Mouse (Mus musculus): ENCODE measurements around the gene 1700028J19Rik. TPM values are rescaled to one million over a fixed set of nuclear protein-coding genes. Genes with fewer than 3 reads are reported as not detected.
"Not testable (repeated sequence)": the region's sequence is repeated elsewhere in the genome, so short reads cannot be mapped to it uniquely, and the experiment has no call there.

Gene 1700028J19Rik
- polyA plus RNA-seq, 1 experiment from 2014 or later: 1.4 TPM

DNA sequence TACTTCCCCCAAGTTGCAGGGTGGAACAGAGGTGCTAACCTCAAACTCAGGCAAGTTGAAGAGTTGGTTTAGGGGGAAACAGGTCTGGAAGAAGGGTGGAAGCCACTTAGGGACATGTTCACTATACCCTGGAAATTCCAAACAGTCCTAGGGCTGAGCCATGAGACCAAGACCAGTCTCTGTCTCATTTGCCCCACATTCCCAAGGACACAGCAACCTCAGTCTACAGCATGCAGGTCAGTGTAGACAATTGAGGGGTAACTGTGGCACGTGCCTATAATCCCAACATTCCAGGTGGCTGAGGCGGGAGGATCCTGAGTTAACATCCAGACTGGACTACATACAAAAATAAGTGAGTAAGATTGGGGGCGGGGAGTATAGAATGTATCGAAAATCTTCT, 2.8 kb upstream of the 1700028J19Rik start:
- H3K4me3 ChIP-seq: no peak overlapping the region
- H3K4me2 ChIP-seq: no peak overlapping the region
- H3K27ac ChIP-seq: no peak overlapping the region
- H3K4me1 ChIP-seq: peaks cover 31% of the 10 kb centered on the region
- no peaks in the 10 kb centered on the region for H3K27me3 ChIP-seq
- no peaks in the 10 kb centered on the region for H3K9me3 ChIP-seq
- no peak overlapping the region for H3K9ac ChIP-seq
- no peak for ATAC-seq (ENCODE audit: insufficient number of reproducible peaks, insufficient read depth, low FRiP score, low TSS enrichment, low read depth)
- 92% methylated on average over 4 of the region's 4 CpGs for WGBS
- H3K36me3 ChIP-seq: peaks cover 57% of the 10 kb centered on the region

DNA sequence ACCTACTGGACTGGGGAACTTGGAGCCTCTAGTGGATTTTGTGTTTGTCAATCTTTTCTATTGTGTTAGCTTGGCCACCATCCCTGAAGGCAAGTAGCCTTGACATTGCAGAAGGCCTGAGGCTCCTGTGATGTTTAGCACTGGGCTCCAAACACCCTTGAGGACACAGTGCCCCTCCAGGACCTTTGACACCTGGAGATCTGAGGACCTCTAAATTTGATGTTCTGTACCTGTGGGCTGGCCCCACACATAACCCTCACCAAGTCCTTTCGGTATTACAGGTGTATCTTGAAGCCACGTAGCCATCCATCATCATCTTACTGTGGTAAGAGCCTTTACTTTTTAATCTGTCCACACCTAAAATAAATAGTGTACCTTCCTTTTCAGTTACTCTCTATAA, 1.5 kb upstream of the 1700028J19Rik start:
- Histone ChIP-seq H3K9ac (peak overlapping the region; percentile 89), H3K9me3 (no peaks in the 10 kb centered on the region), H3K4me1 (peaks cover 30% of the 10 kb centered on the region), H3K4me3 (peak overlapping the region; percentile 91), H3K36me3 (peaks cover 47% of the 10 kb centered on the region), H3K27ac (no peak overlapping the region), H3K27me3 (no peaks in the 10 kb centered on the region), H3K4me2 (peak overlapping the region; percentile 79)
- 89% methylated on average over 2 of the region's 2 CpGs for WGBS
- no peak for ATAC-seq (ENCODE audit: insufficient number of reproducible peaks, insufficient read depth, low FRiP score, low TSS enrichment, low read depth)

DNA sequence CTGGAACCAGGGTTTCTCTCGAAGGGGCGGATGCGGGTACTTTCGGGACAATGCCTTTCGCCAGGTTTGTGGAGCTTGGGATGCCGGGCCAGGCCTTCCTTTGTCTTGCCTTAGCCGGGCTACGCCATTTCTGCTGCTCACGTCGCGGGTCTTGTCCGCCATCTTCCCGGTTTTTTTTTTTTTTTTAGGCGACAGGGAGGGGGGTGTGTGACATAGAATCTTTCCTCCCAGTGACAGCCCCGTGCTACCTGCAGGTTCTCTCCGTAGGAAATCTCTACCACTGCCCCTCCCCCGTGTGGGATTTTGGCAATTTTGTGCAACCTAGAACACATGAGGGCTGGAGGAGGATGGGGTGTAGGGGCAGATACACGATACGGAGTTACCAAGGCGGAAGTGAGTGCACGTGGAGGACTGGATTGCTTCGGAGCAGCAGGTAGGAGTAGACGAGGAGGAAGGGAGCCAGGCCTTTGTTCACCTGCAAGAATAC, 532 bp upstream of the 1700028J19Rik start:
- ATAC-seq (ENCODE audit: insufficient number of reproducible peaks, insufficient read depth, low FRiP score, low TSS enrichment, low read depth): no peak
- no peaks in the 10 kb centered on the region for H3K27me3 ChIP-seq
- no peaks in the 10 kb centered on the region for H3K9me3 ChIP-seq
- peaks cover 38% of the 10 kb centered on the region for H3K36me3 ChIP-seq
- WGBS: under 1% methylated on average over 23 of the region's 23 CpGs
- H3K9ac ChIP-seq: peak overlapping the region; percentile 89
- H3K4me3 ChIP-seq: peak overlapping the region; percentile 91
- H3K4me1 ChIP-seq: peaks cover 28% of the 10 kb centered on the region
- H3K4me2 ChIP-seq: peak overlapping the region; percentile 79
- H3K27ac ChIP-seq: peak overlapping the region; percentile 93

DNA sequence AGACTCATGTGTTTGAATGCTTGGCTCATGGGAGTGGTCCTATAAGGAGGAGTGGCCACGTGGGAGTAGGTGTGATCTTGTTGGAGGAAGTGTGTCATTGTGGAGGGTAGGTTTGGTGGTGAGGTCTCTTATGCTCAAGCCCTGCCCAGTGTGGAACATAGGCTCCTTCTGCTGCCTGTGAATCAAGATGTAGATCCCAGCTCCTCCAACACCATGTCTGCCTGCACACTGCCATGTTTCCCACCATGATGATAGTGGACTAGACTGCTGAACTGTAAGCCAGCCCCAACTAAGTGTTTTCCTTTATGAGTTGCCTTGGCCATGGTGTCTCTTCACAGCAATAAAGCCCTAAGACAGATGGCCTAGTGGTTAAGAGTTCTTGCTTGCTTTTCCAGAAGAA, 2.4 kb downstream of the 1700028J19Rik start:
- Histone ChIP-seq H3K4me3 (no peak overlapping the region), H3K9me3 (no peaks in the 10 kb centered on the region), H3K27me3 (no peaks in the 10 kb centered on the region), H3K4me1 (peaks cover 19% of the 10 kb centered on the region), H3K36me3 (peaks cover 13% of the 10 kb centered on the region), H3K4me2 (no peak overlapping the region), H3K27ac (no peak overlapping the region), H3K9ac (no peak overlapping the region)
- ATAC-seq (ENCODE audit: insufficient number of reproducible peaks, insufficient read depth, low FRiP score, low TSS enrichment, low read depth): no peak
- WGBS: 60% methylated on average over 1 of the region's 1 CpGs

DNA sequence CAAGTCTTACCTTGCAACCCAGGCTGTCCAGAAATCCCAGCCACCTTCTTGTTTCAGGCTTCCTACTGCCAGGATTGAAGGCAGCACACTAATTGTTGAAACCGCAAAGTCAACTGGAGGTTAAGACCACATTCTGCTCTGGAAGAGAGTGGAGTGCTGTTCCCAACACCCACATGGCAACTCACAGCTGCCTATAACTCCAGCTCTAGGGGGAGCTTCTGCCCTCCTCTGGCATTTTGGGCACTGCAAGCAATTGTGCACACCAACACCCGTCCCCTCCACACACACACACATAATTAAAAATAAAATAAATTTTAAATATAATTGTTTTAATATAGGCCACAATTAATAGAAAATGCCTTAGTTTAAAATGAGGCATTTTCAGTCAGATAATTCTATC, 5.3 kb downstream of the 1700028J19Rik start:
- Histone ChIP-seq H3K36me3 (no peaks in the 10 kb centered on the region), H3K4me3 (no peak overlapping the region), H3K27ac (no peak overlapping the region), H3K4me2 (no peak overlapping the region), H3K4me1 (peaks cover 7% of the 10 kb centered on the region), H3K9ac (no peak overlapping the region), H3K9me3 (no peaks in the 10 kb centered on the region), H3K27me3 (no peaks in the 10 kb centered on the region)
- 61% methylated on average over 2 of the region's 2 CpGs for WGBS
- no peak for ATAC-seq (ENCODE audit: insufficient number of reproducible peaks, insufficient read depth, low FRiP score, low TSS enrichment, low read depth)

DNA sequence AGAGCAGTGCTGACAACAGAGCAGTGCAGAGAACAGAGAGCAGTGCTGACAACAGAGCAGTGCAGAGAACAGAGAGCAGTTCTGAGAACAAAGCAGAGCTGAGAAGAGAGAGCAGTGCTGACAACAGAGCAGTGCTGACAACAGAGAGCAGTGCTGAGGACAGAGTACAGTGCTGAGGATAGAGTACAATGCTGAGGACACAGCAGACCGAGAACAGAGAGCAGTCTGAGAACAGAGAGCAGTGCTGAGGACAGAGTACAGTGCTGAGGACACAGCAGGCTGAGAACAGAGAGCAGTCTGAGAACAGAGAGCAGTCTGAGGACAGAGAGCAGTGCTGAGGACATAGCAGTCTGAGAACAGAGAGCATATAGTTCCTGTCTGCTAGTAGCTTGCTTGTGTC, 5.8 kb downstream of the 1700028J19Rik start:
- no peaks in the 10 kb centered on the region for H3K36me3 ChIP-seq
- H3K27ac ChIP-seq: no peak overlapping the region
- H3K4me3 ChIP-seq: no peak overlapping the region
- no peak overlapping the region for H3K9ac ChIP-seq
- peaks cover 7% of the 10 kb centered on the region for H3K4me1 ChIP-seq
- no peaks in the 10 kb centered on the region for H3K9me3 ChIP-seq
- no peak for ATAC-seq (ENCODE audit: insufficient number of reproducible peaks, insufficient read depth, low FRiP score, low TSS enrichment, low read depth)
- 59% methylated on average over 1 of the region's 1 CpGs for WGBS
- H3K27me3 ChIP-seq: no peaks in the 10 kb centered on the region
- H3K4me2 ChIP-seq: no peak overlapping the region

DNA sequence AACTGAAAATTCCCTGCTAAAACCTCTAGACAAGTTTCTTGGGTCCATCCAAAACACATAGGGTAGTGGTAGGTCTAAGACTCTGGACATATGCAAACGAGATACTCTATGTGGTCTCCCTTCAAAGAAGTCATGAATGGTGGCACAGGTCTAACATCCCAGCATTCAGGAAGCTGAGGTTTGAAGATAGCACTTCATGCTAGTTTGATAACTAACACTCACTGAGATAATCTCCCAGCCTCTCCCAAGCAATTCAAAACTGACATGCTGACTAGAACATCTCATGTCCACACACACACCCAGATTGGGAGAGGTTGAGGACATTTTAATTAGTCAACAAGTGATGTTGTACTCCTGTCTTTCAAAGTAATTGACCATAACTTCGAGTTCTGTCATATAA, 6.6 kb downstream of the 1700028J19Rik start:
- no peaks in the 10 kb centered on the region for H3K9me3 ChIP-seq
- H3K4me2 ChIP-seq: no peak overlapping the region
- no peaks in the 10 kb centered on the region for H3K4me1 ChIP-seq
- no peaks in the 10 kb centered on the region for H3K36me3 ChIP-seq
- H3K9ac ChIP-seq: no peak overlapping the region
- 42% methylated on average over 2 of the region's 2 CpGs for WGBS
- H3K27ac ChIP-seq: no peak overlapping the region
- no peak for ATAC-seq (ENCODE audit: insufficient number of reproducible peaks, insufficient read depth, low FRiP score, low TSS enrichment, low read depth)
- H3K27me3 ChIP-seq: no peaks in the 10 kb centered on the region
- H3K4me3 ChIP-seq: no peak overlapping the region

DNA sequence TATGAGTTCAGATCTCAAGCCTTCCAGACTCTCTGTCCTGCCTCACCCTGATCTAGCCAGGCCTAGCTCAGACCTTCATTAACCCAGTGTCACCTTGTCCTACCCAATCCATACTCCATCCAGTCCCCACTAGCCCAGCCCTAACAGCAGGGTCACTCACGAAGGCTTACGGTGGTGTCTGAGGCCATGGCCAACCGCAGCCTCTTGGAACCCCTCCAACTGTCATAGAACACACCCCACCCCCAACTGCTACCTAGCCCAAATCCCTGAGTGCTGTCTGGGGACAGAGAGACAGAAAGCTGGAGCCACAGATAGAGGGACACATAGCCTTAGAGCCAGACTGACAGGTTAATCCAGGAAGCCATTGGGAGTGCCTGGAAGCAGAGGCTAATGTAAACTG, 10.6 kb downstream of the 1700028J19Rik start, which contains the start of gene Gm36864:
Gm36864 (plus strand) TSS at position 269 of the 400 bp plus-strand sequence.
- H3K36me3 ChIP-seq: no peaks in the 10 kb centered on the region
- 82% methylated on average over 3 of the region's 3 CpGs for WGBS
- no peak within 1 kb of the TSS for H3K4me2 ChIP-seq
- H3K4me1 ChIP-seq: no peaks in the 10 kb centered on the region
- no peaks in the 10 kb centered on the region for H3K27me3 ChIP-seq
- H3K9ac ChIP-seq: no peak within 1 kb of the TSS
- no peak within 1 kb of the TSS for H3K27ac ChIP-seq
- H3K4me3 ChIP-seq: no peak within 1 kb of the TSS
- H3K9me3 ChIP-seq: no peaks in the 10 kb centered on the region
- ATAC-seq (ENCODE audit: insufficient number of reproducible peaks, insufficient read depth, low FRiP score, low TSS enrichment, low read depth): no peak

DNA sequence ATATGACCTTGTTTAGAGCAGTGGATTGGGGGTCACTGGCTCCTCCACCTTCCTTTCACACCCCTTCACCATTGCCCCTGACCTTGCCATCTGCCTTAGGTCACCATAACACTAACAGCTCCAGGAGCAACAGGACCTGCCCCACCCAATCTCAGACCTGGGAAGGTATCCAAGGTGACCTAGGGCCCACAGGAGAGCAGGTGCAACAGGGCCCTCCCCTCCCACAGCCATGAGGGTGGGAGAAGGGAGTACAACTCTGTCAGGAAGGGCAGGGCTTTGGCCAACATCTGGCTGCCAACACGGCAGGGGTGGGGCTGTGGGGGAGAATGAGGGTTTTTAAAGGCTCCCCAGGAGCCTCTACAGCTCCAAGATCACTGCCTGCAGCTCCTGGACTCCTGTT, 21.4 kb downstream of the 1700028J19Rik start, which contains the start of gene Klk1:
Klk1 (plus strand) TSS at position 285 of the 400 bp plus-strand sequence.
- no peak for ATAC-seq (ENCODE audit: insufficient number of reproducible peaks, insufficient read depth, low FRiP score, low TSS enrichment, low read depth)
- no peak within 1 kb of the TSS for H3K27ac ChIP-seq
- H3K4me2 ChIP-seq: no peak within 1 kb of the TSS
- no peak within 1 kb of the TSS for H3K4me3 ChIP-seq
- WGBS: 22% methylated on average over 1 of the region's 1 CpGs
- H3K9ac ChIP-seq: no peak within 1 kb of the TSS
- no peaks in the 10 kb centered on the region for H3K4me1 ChIP-seq
- H3K9me3 ChIP-seq: no peaks in the 10 kb centered on the region
- no peaks in the 10 kb centered on the region for H3K27me3 ChIP-seq
- H3K36me3 ChIP-seq: no peaks in the 10 kb centered on the region

DNA sequence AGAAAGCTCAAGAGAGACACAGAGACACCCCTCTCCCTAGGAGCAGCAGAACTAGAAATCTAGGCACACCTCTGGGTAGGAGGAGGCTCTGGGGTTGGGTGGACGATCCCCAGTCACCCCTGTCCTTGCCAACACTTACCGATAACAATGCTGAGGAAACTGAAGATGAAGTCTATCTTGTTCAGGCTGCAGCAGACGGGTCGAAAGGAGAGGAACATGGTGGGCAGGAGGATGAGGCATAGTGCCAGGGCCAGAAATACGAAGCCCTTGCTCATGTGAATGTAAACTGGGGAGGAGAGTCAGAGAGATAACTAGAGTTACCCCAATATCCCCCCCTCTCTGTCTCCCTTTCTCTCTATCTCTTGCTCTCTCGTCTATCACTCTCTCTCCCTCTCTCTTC, 24.2 kb downstream of the 1700028J19Rik start:
- WGBS: 84% methylated on average over 6 of the region's 6 CpGs
- H3K4me2 ChIP-seq; ATAC-seq (ENCODE audit: insufficient number of reproducible peaks, insufficient read depth, low FRiP score, low TSS enrichment, low read depth); H3K9me3 ChIP-seq; H3K36me3 ChIP-seq; H3K4me1 ChIP-seq; H3K27ac ChIP-seq; H3K27me3 ChIP-seq; H3K9ac ChIP-seq; H3K4me3 ChIP-seq: not testable (repeated sequence)

DNA sequence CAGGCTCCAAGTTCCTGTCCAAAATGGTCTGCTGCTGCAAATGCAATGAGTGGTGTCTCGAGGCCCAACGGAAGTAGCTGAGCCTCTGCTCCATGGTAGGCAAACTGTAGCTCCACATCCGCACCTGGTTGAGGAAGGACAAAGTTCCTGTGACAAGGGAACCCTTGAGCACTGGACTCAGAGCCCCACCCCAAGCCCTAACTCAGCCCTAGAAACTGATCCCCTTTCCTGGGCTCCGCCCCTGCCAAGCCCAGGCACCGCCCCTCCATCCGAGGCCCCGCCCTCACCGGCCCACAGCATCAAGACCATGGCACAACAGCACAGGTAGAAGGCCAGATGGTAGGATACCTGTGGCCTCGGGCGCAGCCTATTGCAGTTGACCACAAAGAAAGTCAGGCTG, 24.9 kb downstream of the 1700028J19Rik start:
- not testable (repeated sequence) for H3K27me3 ChIP-seq; H3K9me3 ChIP-seq; H3K9ac ChIP-seq; H3K4me1 ChIP-seq; H3K4me2 ChIP-seq; H3K4me3 ChIP-seq; ATAC-seq (ENCODE audit: insufficient number of reproducible peaks, insufficient read depth, low FRiP score, low TSS enrichment, low read depth); H3K27ac ChIP-seq; H3K36me3 ChIP-seq
- 66% methylated on average over 9 of the region's 10 CpGs for WGBS

DNA sequence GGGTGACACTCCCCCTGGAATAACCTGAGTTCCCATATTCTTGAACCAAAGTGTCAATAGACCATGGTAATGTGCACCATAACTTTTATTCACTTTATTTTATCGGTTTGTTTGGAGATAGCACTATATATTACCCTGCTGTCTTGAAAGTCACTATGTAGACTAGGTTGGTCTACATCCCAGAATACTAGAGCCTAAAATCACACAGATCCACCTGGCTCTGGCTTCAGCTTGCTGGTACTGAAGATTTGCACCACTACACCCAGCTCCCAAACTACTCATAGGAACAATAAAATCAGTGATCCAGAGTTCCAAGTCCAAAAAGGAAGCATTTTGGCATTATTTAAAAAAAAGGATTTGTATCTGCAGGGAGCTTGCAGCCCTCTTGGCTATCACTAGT, 30.9 kb downstream of the 1700028J19Rik start, which contains the start of gene Klk1b5:
Klk1b5 (plus strand) TSS at position 301 of the 400 bp plus-strand sequence.
- no peaks in the 10 kb centered on the region for H3K9me3 ChIP-seq
- 77% methylated on average over 1 of the region's 1 CpGs for WGBS
- no peak for ATAC-seq (ENCODE audit: insufficient number of reproducible peaks, insufficient read depth, low FRiP score, low TSS enrichment, low read depth)
- H3K9ac ChIP-seq: no peak within 1 kb of the TSS
- H3K27ac ChIP-seq: no peak within 1 kb of the TSS
- H3K4me2 ChIP-seq: no peak within 1 kb of the TSS
- H3K4me1 ChIP-seq: no peaks in the 10 kb centered on the region
- H3K36me3 ChIP-seq: no peaks in the 10 kb centered on the region
- no peak within 1 kb of the TSS for H3K4me3 ChIP-seq
- no peaks in the 10 kb centered on the region for H3K27me3 ChIP-seq
